Mouse (Mus musculus) limb, embryonic 10.5 days (tissue): ENCODE data around the gene Rnase11. TPM values are rescaled to one million over a fixed set of nuclear protein-coding genes. Genes with fewer than 3 reads are reported as not detected.

Source experiments
- DNase-seq: peaks from one replicate; pipeline ENCODE4 v3.0.0-alpha.2; 2017; ENCODE audit warnings: low spot score
- H3K27ac ChIP-seq: fragments of 300-500 bp; sonication (generic); 2 replicates; pipeline ENCODE4 v1.5.1; 2016; ENCODE audit warnings: mild to moderate bottlenecking
- H3K27me3 ChIP-seq: fragments of 300-500 bp; sonication (generic); 2 replicates; pipeline ENCODE4 v1.6.1; 2016; ENCODE audit warnings: low read depth, mild to moderate bottlenecking; ENCODE audit not compliant: poor library complexity, severe bottlenecking
- H3K36me3 ChIP-seq: fragments of 300-500 bp; sonication (generic); 2 replicates; pipeline ENCODE4 v1.6.1; 2016; ENCODE audit warnings: mild to moderate bottlenecking, moderate library complexity
- H3K4me1 ChIP-seq: fragments of 300-500 bp; sonication (generic); 2 replicates; pipeline ENCODE4 v1.6.1; 2016
- H3K4me3 ChIP-seq: fragments of 300-500 bp; sonication (generic); 2 replicates; pipeline ENCODE4 v1.5.1; 2016; ENCODE audit warnings: mild to moderate bottlenecking, moderate library complexity
- H3K9me3 ChIP-seq: fragments of 300-500 bp; sonication (generic); replicated peaks from 2 replicates; pipeline ENCODE4 v1.6.1; 2016; ENCODE audit warnings: mild to moderate bottlenecking
- WGBS: fragments of 180-500 bp; shearing (Covaris S2); methylation state at CpG from one replicate; pipeline ENCODE4 v1.1.7; 2016; 5-methylcytosine and 5-hydroxymethylcytosine counted together
- polyA plus RNA-seq: library from polyadenylated mRNA; unstranded; fragments of >200 nt; fragmentation: Nextera tagmentation; extraction: Ambion mirVana; gene quantifications from 2 replicates; pipeline ENCODE4 v1.2.1, GENCODE M21; 2016

Rnase11 gene
- polyA plus RNA-seq, 1 experiment from 2014 or later = not detected

- no peaks in the 10 kb centered on the region for H3K9me3 ChIP-seq
- no peaks in the 10 kb centered on the region for H3K27me3 ChIP-seq
- WGBS = 87% methylated on average over 5 of the region's 5 CpGs
- H3K4me1 ChIP-seq = peaks cover 4% of the 10 kb centered on the region; the same call in 1 of the 2 replicates
- H3K36me3 ChIP-seq = no peaks in the 10 kb centered on the region
- no peak for DNase-seq
- no peak overlapping the region for H3K4me3 ChIP-seq
- no peak overlapping the region for H3K27ac ChIP-seq
Measured at GRCm38 (mm10) chr14:51060761-51061160, 10.8 kb upstream of the Rnase11 start.

- no peak within 1 kb of the TSS for H3K4me3 ChIP-seq
- H3K36me3 ChIP-seq = no peaks in the 10 kb centered on the region
- H3K27ac ChIP-seq = no peak within 1 kb of the TSS
- no peak for DNase-seq
- no peaks in the 10 kb centered on the region for H3K27me3 ChIP-seq
- H3K9me3 ChIP-seq = no peaks in the 10 kb centered on the region
- 77% methylated on average over 9 of the region's 9 CpGs for WGBS
- peaks cover 4% of the 10 kb centered on the region; the same call in 1 of the 2 replicates for H3K4me1 ChIP-seq
Measured at GRCm38 (mm10) chr14:51057401-51057831, 7.5 kb upstream of the Rnase11 start, which contains the start of gene Rnase12. Gene Rnase12 (minus strand): TSS chr14:51057661.

- no peaks in the 10 kb centered on the region for H3K9me3 ChIP-seq
- no peaks in the 10 kb centered on the region for H3K27me3 ChIP-seq
- no peak overlapping the region for H3K27ac ChIP-seq
- no peak for DNase-seq
- H3K36me3 ChIP-seq = no peaks in the 10 kb centered on the region
- peaks cover 4% of the 10 kb centered on the region; the same call in 1 of the 2 replicates for H3K4me1 ChIP-seq
- no peak overlapping the region for H3K4me3 ChIP-seq
- WGBS = 72% methylated on average over 13 of the region's 13 CpGs
Measured at GRCm38 (mm10) chr14:51054243-51055237, 4.6 kb upstream of the Rnase11 start.

- H3K27me3 ChIP-seq = no peaks in the 10 kb centered on the region
- no peak overlapping the region for H3K27ac ChIP-seq
- WGBS = 68% methylated on average over 5 of the region's 5 CpGs
- H3K4me1 ChIP-seq = peaks cover 4% of the 10 kb centered on the region; the same call in 1 of the 2 replicates
- no peak overlapping the region for H3K4me3 ChIP-seq
- no peaks in the 10 kb centered on the region for H3K36me3 ChIP-seq
- no peak for DNase-seq
- H3K9me3 ChIP-seq = no peaks in the 10 kb centered on the region
Measured at GRCm38 (mm10) chr14:51053176-51053575, 3.2 kb upstream of the Rnase11 start.

GRCm38 (mm10) chr14:51051941-51052340 lies 2.0 kb upstream of the Rnase11 start:
- Histone ChIP-seq H3K27me3 (no peaks in the 10 kb centered on the region), H3K27ac (no peak overlapping the region), H3K9me3 (no peaks in the 10 kb centered on the region), H3K4me1 (no peaks in the 10 kb centered on the region), H3K4me3 (no peak overlapping the region), H3K36me3 (no peaks in the 10 kb centered on the region)
- 70% methylated on average over 5 of the region's 5 CpGs for WGBS
- DNase-seq = no peak

DNA sequence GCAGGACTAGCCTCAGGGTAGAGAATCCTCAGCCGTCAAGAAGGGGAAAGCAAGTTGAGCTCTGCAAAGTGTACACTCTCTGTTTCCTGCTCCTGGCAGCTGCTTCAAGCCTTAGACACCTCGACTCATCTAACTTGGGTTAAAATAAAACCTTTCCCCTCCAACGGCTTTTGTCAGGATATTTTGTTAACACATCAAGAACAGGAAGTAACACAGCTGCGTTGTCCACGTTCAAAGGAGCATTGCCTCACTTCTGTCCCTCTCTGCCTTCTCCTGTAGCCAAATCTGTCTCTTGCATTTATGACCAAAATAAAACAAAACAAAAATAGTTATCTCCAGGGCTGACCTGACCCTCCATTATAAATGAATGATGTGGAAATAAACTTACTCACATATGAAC lies 2.1 kb downstream of the Rnase11 start:
- no peaks in the 10 kb centered on the region for H3K9me3 ChIP-seq
- no peak for DNase-seq
- H3K4me3 ChIP-seq = no peak overlapping the region
- H3K27me3 ChIP-seq = no peaks in the 10 kb centered on the region
- no peaks in the 10 kb centered on the region for H3K36me3 ChIP-seq
- H3K27ac ChIP-seq = no peak overlapping the region
- H3K4me1 ChIP-seq = no peaks in the 10 kb centered on the region
- WGBS = 66% methylated on average over 5 of the region's 5 CpGs

DNA sequence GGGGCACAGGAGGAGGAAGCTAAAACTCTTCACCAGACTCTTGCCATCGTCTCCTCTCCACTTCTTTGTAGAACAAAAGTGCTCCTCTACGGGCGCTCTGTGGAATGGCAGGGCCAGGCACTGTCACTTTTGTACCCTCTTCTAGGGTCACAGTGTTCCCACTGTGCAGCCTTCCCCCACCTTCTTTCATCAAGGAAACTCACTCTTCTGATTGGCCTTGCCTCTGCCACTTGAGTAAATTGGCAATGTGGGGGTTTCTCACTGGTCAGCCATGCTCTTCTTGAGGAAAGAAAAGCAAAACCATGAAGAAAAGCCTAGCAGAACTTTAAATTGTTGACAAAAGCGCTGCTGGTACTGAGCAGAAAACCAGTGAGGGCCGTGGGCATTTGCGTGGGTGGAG lies 8.2 kb downstream of the Rnase11 start, which contains the start of gene Rnase9:
TSS of gene Rnase9 (minus strand) at position 101 of the 400 bp plus-strand sequence.
- Histone ChIP-seq H3K4me1 (no peaks in the 10 kb centered on the region), H3K36me3 (no peaks in the 10 kb centered on the region), H3K27ac (no peak within 1 kb of the TSS), H3K9me3 (no peaks in the 10 kb centered on the region), H3K4me3 (no peak within 1 kb of the TSS), H3K27me3 (no peaks in the 10 kb centered on the region)
- DNase-seq = no peak
- 77% methylated on average over 6 of the region's 6 CpGs for WGBS

- 85% methylated on average over 4 of the region's 4 CpGs for WGBS
- Histone ChIP-seq H3K27ac (no peak overlapping the region), H3K4me3 (no peak overlapping the region), H3K27me3 (no peaks in the 10 kb centered on the region), H3K9me3 (no peaks in the 10 kb centered on the region), H3K4me1 (no peaks in the 10 kb centered on the region), H3K36me3 (no peaks in the 10 kb centered on the region)
- DNase-seq = no peak
Measured at GRCm38 (mm10) chr14:51036214-51036613, 13.7 kb downstream of the Rnase11 start.

- DNase-seq = no peak
- Histone ChIP-seq H3K4me3 (no peak overlapping the region), H3K36me3 (no peaks in the 10 kb centered on the region), H3K9me3 (no peaks in the 10 kb centered on the region), H3K4me1 (no peaks in the 10 kb centered on the region), H3K27ac (no peak overlapping the region), H3K27me3 (no peaks in the 10 kb centered on the region)
- 40% methylated on average over 1 of the region's 1 CpGs for WGBS
Measured at GRCm38 (mm10) chr14:51035206-51035605, 14.8 kb downstream of the Rnase11 start.

DNA sequence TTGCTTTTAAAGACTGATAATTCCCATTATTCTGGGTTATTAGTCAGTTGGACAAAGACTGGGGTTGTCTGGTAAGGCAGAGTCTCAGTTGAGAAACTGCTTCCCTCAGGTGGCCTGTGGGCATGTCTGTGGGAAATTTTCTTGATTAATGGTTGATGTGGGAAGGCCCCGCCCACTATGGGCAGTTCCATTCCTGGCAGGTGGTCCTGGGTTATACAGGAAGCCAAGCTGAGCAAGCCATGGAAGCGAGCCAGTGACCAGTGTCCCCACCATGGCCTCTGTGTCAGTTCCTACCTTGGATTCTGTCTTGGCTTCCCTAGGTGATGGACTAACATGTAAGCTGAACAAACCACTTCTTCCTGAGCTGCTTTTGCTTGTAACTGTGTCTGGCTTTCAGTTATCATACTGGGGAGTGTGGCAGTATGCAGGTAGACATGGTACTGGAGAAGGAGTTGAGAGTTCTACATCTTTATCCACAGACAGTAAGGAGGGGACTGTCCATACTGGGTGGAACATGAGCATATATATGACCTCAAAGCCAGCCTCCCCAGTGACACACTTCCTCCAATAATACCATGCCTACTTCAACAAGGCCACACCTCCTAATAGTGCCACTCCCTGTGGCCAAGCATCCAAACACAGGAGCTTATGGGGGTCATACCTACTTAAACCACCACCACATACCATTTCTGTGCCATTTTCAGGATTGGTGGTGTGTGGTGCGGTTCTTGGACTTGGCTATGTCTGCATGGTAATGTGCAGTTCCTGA lies 22.4 kb downstream of the Rnase11 start:
- WGBS = 59% methylated on average over 3 of the region's 3 CpGs
- Histone ChIP-seq H3K27ac (no peak overlapping the region), H3K9me3 (no peaks in the 10 kb centered on the region), H3K36me3 (no peaks in the 10 kb centered on the region), H3K4me3 (no peak overlapping the region), H3K4me1 (no peaks in the 10 kb centered on the region), H3K27me3 (no peaks in the 10 kb centered on the region)
- DNase-seq = no peak

DNA sequence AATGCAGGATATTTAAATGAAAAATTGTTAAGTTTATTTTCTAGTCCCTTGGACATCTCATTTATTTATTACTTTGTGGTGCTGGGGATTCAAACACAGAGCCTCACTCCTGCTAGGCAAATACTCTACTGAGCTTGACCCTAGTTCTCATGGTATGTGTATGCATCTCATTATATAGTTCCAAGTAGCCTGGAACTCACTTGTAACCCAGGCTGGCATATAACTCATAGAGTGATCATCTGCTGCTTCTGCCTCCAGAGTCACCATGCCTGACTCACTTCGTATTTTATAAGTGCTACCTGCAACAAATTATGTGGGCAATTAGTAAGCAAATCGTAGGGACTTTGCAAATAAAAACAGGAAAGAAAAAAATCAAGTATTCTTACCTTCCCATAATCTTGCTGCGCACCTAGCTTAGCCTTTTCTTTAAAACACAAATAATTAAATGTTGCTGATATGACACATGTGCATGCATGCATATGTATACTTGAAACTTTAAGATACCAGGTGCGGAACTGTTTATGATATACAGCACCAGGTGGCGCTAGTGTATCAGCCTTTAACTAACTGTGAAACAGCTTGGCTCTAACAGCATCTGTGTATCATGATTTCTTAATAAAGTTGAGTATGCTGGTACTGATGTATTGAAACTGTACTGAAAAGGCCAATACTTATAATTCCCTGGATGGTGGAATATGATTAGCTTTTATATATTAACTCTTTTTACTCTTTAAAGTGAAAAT lies 23.4 kb downstream of the Rnase11 start:
- peak; percentile 56 for DNase-seq
- WGBS = 38% methylated on average over 5 of the region's 5 CpGs

GRCm38 (mm10) chr14:51024820-51025219 lies 25.1 kb downstream of the Rnase11 start:
- Histone ChIP-seq H3K27ac (no peak overlapping the region), H3K4me1 (no peaks in the 10 kb centered on the region), H3K9me3 (no peaks in the 10 kb centered on the region), H3K4me3 (no peak overlapping the region), H3K27me3 (no peaks in the 10 kb centered on the region), H3K36me3 (no peaks in the 10 kb centered on the region)
- DNase-seq = no peak
- 87% methylated on average over 1 of the region's 1 CpGs for WGBS

More for the DNA sequence above, 23.4 kb downstream of the Rnase11 start:
- Histone ChIP-seq H3K27me3 (no peaks in the 10 kb centered on the region), H3K4me3 (no peak overlapping the region), H3K4me1 (no peaks in the 10 kb centered on the region), H3K9me3 (no peaks in the 10 kb centered on the region), H3K36me3 (no peaks in the 10 kb centered on the region), H3K27ac (no peak overlapping the region)
